In genomic region chr1:180288872-180289468, GRCm38 (mm10) we compare ENCODE assay signal across 14 mouse cellular contexts. TPM values are rescaled to one million over a fixed set of nuclear protein-coding genes. Genes with fewer than 3 reads are reported as not detected.
DNase-seq lines count a peak whose midpoint lies in the region; ATAC-seq and TF ChIP-seq lines count a peak whose summit lies in the region.
"Had no signal": no experiment of that assay in that cellular context is flagged by ENCODE, and none has a peak within 500 bp of the region (broad histone marks: within the 10 kb centered on the region; RNA-seq: fewer than 3 reads in every experiment).

No protein-coding gene starts in this region.

- TF ChIP-seq CTCF in intestine, postnatal 0 days (IDR thresholded peaks at IDR 0.05; ENCODE audit: low read depth), result no peak
- TF ChIP-seq CTCF in lung, postnatal 0 days (IDR thresholded peaks at IDR 0.05), result no peak
- TF ChIP-seq CTCF in lung, adult 2 months (IDR thresholded peaks at IDR 0.05; ENCODE audit: insufficient read depth, low read length), result no peak

- ATAC-seq in intestine, embryonic 14.5 days (replicated peaks; ENCODE audit: low FRiP score, low TSS enrichment, low read depth), result 0 out of 2 replicates have a peak, but pooled peaks have one; percentile 16
- no peak for ATAC-seq in intestine, postnatal 0 days
- peak; percentile 76 for ATAC-seq in lung, postnatal 0 days
- ATAC-seq in granulocyte monocyte progenitor cell, adult 5-6 weeks (replicated peaks; ENCODE audit: poor library complexity, severe bottlenecking), result peak; percentile 62
- ATAC-seq in neutrophil, adult 5-6 weeks (ENCODE audit: extremely low read depth, insufficient number of reproducible peaks, low FRiP score, poor library complexity, severe bottlenecking), result peak; percentile 42; the same call in 1 of the 2 replicates
- ATAC-seq in midbrain, embryonic 13.5 days, result no peak
- ATAC-seq: hindbrain, embryonic 16.5 days had no signal

- H3K9ac ChIP-seq in intestine, embryonic 14.5 days (ENCODE audit: low read length), result no peak overlapping the region
- no peak overlapping the region for H3K9ac ChIP-seq in intestine, postnatal 0 days (ENCODE audit: low read depth, low read length)
- no peak overlapping the region for H3K9ac ChIP-seq in lung, postnatal 0 days (replicated peaks; ENCODE audit: low read depth)
- H3K9ac ChIP-seq in midbrain, embryonic 13.5 days (replicated peaks), result no peak overlapping the region

- no peak overlapping the region for H3K4me2 ChIP-seq in intestine, embryonic 14.5 days (ENCODE audit: low read length)
- no peak overlapping the region for H3K4me2 ChIP-seq in intestine, postnatal 0 days (replicated peaks; ENCODE audit: low read depth)
- no peak overlapping the region for H3K4me2 ChIP-seq in lung, postnatal 0 days (replicated peaks; ENCODE audit: low read depth, low read length)
- no peak overlapping the region for H3K4me2 ChIP-seq in midbrain, embryonic 13.5 days (replicated peaks)

- no peak for TF ChIP-seq POLR2A in lung, adult 2 months (IDR thresholded peaks at IDR 0.05; ENCODE audit: borderline replicate concordance, extremely low read depth, low read depth, low read length)

- H3K4me3 ChIP-seq in intestine, embryonic 14.5 days (ENCODE audit: low read depth, low read length), result no peak overlapping the region
- no peak overlapping the region for H3K4me3 ChIP-seq in intestine, postnatal 0 days (ENCODE audit: low read depth, low read length)
- H3K4me3 ChIP-seq in lung, postnatal 0 days (ENCODE audit: low read depth, low read length), result no peak overlapping the region
- H3K4me3 ChIP-seq in lung, adult 2 months (replicated peaks; ENCODE audit: extremely low read depth, low read depth, low read length), result no peak overlapping the region
- no peak overlapping the region for H3K4me3 ChIP-seq in midbrain, embryonic 13.5 days (replicated peaks)
- H3K4me3 ChIP-seq: heart, adult 2 months; layer of hippocampus, adult 2 months; myocyte had no signal

- DNase-seq in intestine, embryonic 14.5 days (ENCODE audit: low spot score), result no peak
- DNase-seq in lung, postnatal 0 days (ENCODE audit: low spot score), result peak; percentile 63
- no peak for DNase-seq in lung, adult 2 months
- no peak for DNase-seq in ovary, postnatal 10 days (ENCODE audit: low spot score)
- DNase-seq: heart, adult 2 months; thymus, postnatal 25 days had no signal

- no peak overlapping the region for H3K27ac ChIP-seq in intestine, embryonic 14.5 days (ENCODE audit: low read depth)
- H3K27ac ChIP-seq in intestine, postnatal 0 days (ENCODE audit: low read depth, low read length), result no peak overlapping the region
- H3K27ac ChIP-seq in lung, postnatal 0 days (ENCODE audit: low read length), result no peak overlapping the region
- H3K27ac ChIP-seq in midbrain, embryonic 13.5 days, result no peak overlapping the region
- H3K27ac ChIP-seq: heart, adult 2 months; layer of hippocampus, adult 2 months had no signal

- peak; percentile 43; the same call in 1 of the 2 replicates for TF ChIP-seq EP300 in lung, postnatal 0 days (IDR thresholded peaks at IDR 0.05)

- 78% methylated on average over 7 of the region's 7 CpGs for WGBS in intestine, embryonic 14.5 days
- 80% methylated on average over 7 of the region's 7 CpGs for WGBS in intestine, postnatal 0 days
- 56% methylated on average over 7 of the region's 7 CpGs for WGBS in lung, postnatal 0 days
- WGBS in lung, adult 2 months, result 69% methylated on average over 7 of the region's 7 CpGs
- 88% methylated on average over 7 of the region's 7 CpGs for WGBS in midbrain, embryonic 13.5 days

- no peaks in the 10 kb centered on the region for H3K36me3 ChIP-seq in intestine, embryonic 14.5 days (ENCODE audit: control insufficient read depth, insufficient read depth, low read length)
- no peaks in the 10 kb centered on the region for H3K36me3 ChIP-seq in intestine, postnatal 0 days (ENCODE audit: control insufficient read depth, insufficient read depth)
- H3K36me3 ChIP-seq in lung, postnatal 0 days (ENCODE audit: insufficient read depth, low read length), result no peaks in the 10 kb centered on the region
- no peaks in the 10 kb centered on the region for H3K36me3 ChIP-seq in midbrain, embryonic 13.5 days
- H3K36me3 ChIP-seq: G1E had no signal

- H3K27me3 ChIP-seq in intestine, embryonic 14.5 days (replicated peaks; ENCODE audit: control insufficient read depth, insufficient read depth, low read length), result no peaks in the 10 kb centered on the region
- peaks cover 5% of the 10 kb centered on the region; the same call in 1 of the 2 replicates for H3K27me3 ChIP-seq in intestine, postnatal 0 days (replicated peaks; ENCODE audit: control insufficient read depth, insufficient read depth, low read length)
- no peaks in the 10 kb centered on the region for H3K27me3 ChIP-seq in lung, postnatal 0 days (replicated peaks; ENCODE audit: insufficient read depth, low read length)
- H3K27me3 ChIP-seq in midbrain, embryonic 13.5 days, result no peaks in the 10 kb centered on the region

- no peaks in the 10 kb centered on the region for H3K9me3 ChIP-seq in intestine, embryonic 14.5 days (ENCODE audit: control insufficient read depth, low read length)
- no peaks in the 10 kb centered on the region for H3K9me3 ChIP-seq in intestine, postnatal 0 days (ENCODE audit: control insufficient read depth)
- no peaks in the 10 kb centered on the region for H3K9me3 ChIP-seq in lung, postnatal 0 days (ENCODE audit: low read length)
- no peaks in the 10 kb centered on the region for H3K9me3 ChIP-seq in midbrain, embryonic 13.5 days
- H3K9me3 ChIP-seq: G1E had no signal

- H3K4me1 ChIP-seq in intestine, embryonic 14.5 days (replicated peaks; ENCODE audit: control insufficient read depth, insufficient read depth, low read length), result peaks cover 19% of the 10 kb centered on the region
- H3K4me1 ChIP-seq in intestine, postnatal 0 days (replicated peaks; ENCODE audit: control insufficient read depth, insufficient read depth, low read length), result peaks cover 3% of the 10 kb centered on the region; the same call in 1 of the 2 replicates
- peaks cover 6% of the 10 kb centered on the region; the same call in 1 of the 2 replicates for H3K4me1 ChIP-seq in lung, postnatal 0 days (ENCODE audit: insufficient read depth, low read depth, low read length)
- H3K4me1 ChIP-seq in lung, adult 2 months (ENCODE audit: control insufficient read depth, insufficient read depth, low read length), result no peaks in the 10 kb centered on the region; the same call in 1 of the 2 replicates
- peaks cover 9% of the 10 kb centered on the region for H3K4me1 ChIP-seq in midbrain, embryonic 13.5 days (replicated peaks)

RNA-seq across cellular contexts. Expression of gene Psen2, which starts 25.7 kb away (rescaled TPM):
- 13.9 and 15.6 TPM in 2 replicates for polyA plus RNA-seq in intestine, embryonic 14.5 days (2014; fragmentation: Nextera tagmentation; extraction: Ambion mirVana)
- 12.3 and 14.8 TPM in 2 replicates for polyA plus RNA-seq in intestine, postnatal 0 days (2015; fragmentation: Nextera tagmentation; extraction: Ambion mirVana)
- polyA plus RNA-seq in lung, postnatal 0 days (2015; fragmentation: Nextera tagmentation; extraction: Ambion mirVana), result 25.1 and 26.4 TPM in 2 replicates
- 70.0 and 74.4 TPM in 2 replicates for polyA plus RNA-seq in lung, adult 2 months (2012; rRNA removed)
- total RNA-seq in granulocyte monocyte progenitor cell, adult 5-6 weeks (2014; fragmentation: Nextera tagmentation), result 25.5 and 27.9 TPM in 2 replicates
- total RNA-seq in granulocyte monocyte progenitor cell, adult 5-6 weeks (2017), result 19.6 and 24.5 TPM in 2 replicates
- 66.0 and 74.3 TPM in 2 replicates for total RNA-seq in neutrophil, adult 5-6 weeks (2017)
- 10.7 and 11.1 TPM in 2 replicates for polyA plus RNA-seq in midbrain, embryonic 13.5 days (2015; fragmentation: Nextera tagmentation; extraction: Ambion mirVana)

RNA-seq across cellular contexts. Expression of gene Itpkb, which starts 41.3 kb away (rescaled TPM):
- polyA plus RNA-seq in intestine, embryonic 14.5 days (2014; fragmentation: Nextera tagmentation; extraction: Ambion mirVana), result 6.7 and 8.3 TPM in 2 replicates
- polyA plus RNA-seq in intestine, postnatal 0 days (2015; fragmentation: Nextera tagmentation; extraction: Ambion mirVana), result 2.3 and 3.4 TPM in 2 replicates
- 8.4 and 11.9 TPM in 2 replicates for polyA plus RNA-seq in lung, postnatal 0 days (2015; fragmentation: Nextera tagmentation; extraction: Ambion mirVana)
- polyA plus RNA-seq in lung, adult 2 months (2012; rRNA removed), result 51.3 and 55.6 TPM in 2 replicates
- total RNA-seq in granulocyte monocyte progenitor cell, adult 5-6 weeks (2014; fragmentation: Nextera tagmentation), result 18.7 and 19.6 TPM in 2 replicates
- 9.6 and 13.3 TPM in 2 replicates for total RNA-seq in granulocyte monocyte progenitor cell, adult 5-6 weeks (2017)
- total RNA-seq in neutrophil, adult 5-6 weeks (2017), result 64.6 and 68.5 TPM in 2 replicates
- polyA plus RNA-seq in midbrain, embryonic 13.5 days (2015; fragmentation: Nextera tagmentation; extraction: Ambion mirVana), result 2.2 and 2.5 TPM in 2 replicates

Comparison
In these comparisons a context has a peak if more than half of its experiments do, and no peak if none do; other contexts are left out.
1. ATAC-seq: peak in intestine, embryonic 14.5 days (single experiment), lung, postnatal 0 days (single experiment), granulocyte monocyte progenitor cell, adult 5-6 weeks (single experiment) and neutrophil, adult 5-6 weeks (single experiment); none in intestine, postnatal 0 days (single experiment) and midbrain, embryonic 13.5 days (single experiment).